Mouse (Mus musculus) ES-Bruce4 (cell line): ENCODE measurements around the gene Fndc3b.

Experiments
- CTCF ChIP-seq: IDR thresholded peaks from one replicate; pipeline ENCODE4 v1.8.1; 2011; ENCODE audit warnings: low read depth, low read length
- EP300 ChIP-seq: IDR thresholded peaks from 2 replicates; pipeline ENCODE4 v1.6.1; 2011; ENCODE audit warnings: low read depth, low read length; ENCODE audit not compliant: insufficient read depth

- TF ChIP-seq EP300, result no peak
- no peak for TF ChIP-seq CTCF
Observed at GRCm38 (mm10) chr3:27580956-27581355, 130.2 kb downstream of the Fndc3b start.
